Mouse (Mus musculus) heart, postnatal 36 days (tissue): ENCODE measurements around the gene Nrbp1. TPM values are rescaled to one million over a fixed set of nuclear protein-coding genes. Genes with fewer than 3 reads are reported as not detected.
"Not testable (repeated sequence)": the region's sequence is repeated elsewhere in the genome, so short reads cannot be mapped to it uniquely, and the experiment has no call there.

Experiments
- DNase-seq, 2 experiments: peaks; one replicate each; pipeline ENCODE4 v3.0.0; 2021 to 2022
- intact Hi-C: fragments of 180-260 bp; cut with DNase I; formaldehyde crosslinking; loops from one replicate; pipeline ENCODE4 v1.15.1; 2025
- total RNA-seq, 2 experiments: library from RNA; stranded (reverse); gene quantifications; 2 replicates each; pipeline ENCODE4 v1.2.3; 2021

The Nrbp1 gene
- total RNA-seq, 2 experiments from 2014 or later: 85.4 to 88.1 TPM

- DNase-seq: no peak
- intact Hi-C loops: loop anchor here (2.0 kb wide), 1 partner anchor 18 kb away; the partner anchor contains the start of gene Ppm1g
Observed at GRCm38 (mm10) chr5:31202933-31203332, 37.7 kb upstream of the Nrbp1 start.

GRCm38 (mm10) chr5:31203866-31204265, 36.8 kb upstream of the Nrbp1 start:
- no peak for DNase-seq
- intact Hi-C loops: loop anchor here (2.0 kb wide), 1 partner anchor 17 kb away; the partner anchor contains the start of gene Ppm1g

DNA sequence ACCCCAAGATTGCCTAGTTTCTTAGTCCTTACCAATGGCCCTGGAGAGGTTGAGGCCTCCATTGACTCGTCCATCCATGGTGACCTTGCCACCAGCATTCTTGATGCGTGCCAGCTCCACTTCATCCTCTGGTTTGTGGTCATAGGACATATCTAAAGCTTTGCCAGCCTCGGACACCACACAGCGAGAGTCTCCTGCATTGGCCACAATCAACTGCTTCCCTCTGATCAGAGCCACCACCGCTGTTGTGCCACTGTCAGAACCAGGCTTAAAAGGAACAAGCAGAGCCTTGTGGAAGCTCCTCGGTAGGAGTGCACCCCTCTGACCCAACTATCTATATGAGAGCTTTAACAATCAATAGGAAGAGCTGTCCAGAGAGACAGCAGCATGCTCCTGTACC, 36.2 kb upstream of the Nrbp1 start:
- no peak for DNase-seq
- intact Hi-C loops: no loop called here

- DNase-seq, intact Hi-C loops: not testable (repeated sequence)
Observed at GRCm38 (mm10) chr5:31216554-31216953, 24.1 kb upstream of the Nrbp1 start.

DNA sequence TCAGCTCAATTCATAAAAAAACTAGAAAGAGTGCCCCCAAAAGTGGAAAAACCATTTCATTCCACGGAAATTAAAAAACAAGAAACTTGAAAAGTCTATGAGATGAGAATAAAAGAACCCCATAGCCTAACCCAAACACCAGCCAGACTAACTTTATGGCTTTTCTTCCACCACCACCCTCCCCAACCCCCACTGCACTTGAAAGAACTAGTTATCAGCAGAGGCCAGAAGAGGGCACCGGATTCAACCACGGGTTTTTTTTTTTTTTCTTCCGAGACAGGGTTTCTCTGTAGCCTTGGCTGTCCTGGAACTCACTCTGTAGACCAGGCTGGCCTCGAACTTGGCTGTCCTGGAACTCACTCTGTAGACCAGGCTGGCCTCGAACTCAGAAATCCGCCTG, 22.4 kb upstream of the Nrbp1 start:
- intact Hi-C loops: no loop called here

DNA sequence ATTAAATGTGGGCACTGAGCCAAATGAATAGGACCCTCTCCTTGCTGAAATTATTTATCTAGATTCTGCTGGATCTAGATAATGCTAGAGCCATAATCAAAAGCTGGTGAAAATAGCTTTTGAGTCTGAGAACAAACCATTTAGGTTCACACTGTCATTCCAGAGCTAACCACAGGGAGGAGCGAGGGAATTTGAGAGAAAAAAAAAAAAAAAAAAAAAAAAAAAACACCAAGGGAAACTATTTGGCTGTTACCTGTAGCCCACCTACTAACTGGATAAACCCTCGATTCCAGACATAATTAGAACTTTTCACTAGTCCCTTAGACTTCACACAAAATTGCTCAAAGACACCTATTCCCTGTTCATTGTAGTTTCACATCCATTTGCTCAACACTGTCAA, 21.6 kb upstream of the Nrbp1 start:
- DNase-seq: no peak
- intact Hi-C loops: no loop called here

More for the DNA sequence above, 22.4 kb upstream of the Nrbp1 start:
- DNase-seq: no peak

DNA sequence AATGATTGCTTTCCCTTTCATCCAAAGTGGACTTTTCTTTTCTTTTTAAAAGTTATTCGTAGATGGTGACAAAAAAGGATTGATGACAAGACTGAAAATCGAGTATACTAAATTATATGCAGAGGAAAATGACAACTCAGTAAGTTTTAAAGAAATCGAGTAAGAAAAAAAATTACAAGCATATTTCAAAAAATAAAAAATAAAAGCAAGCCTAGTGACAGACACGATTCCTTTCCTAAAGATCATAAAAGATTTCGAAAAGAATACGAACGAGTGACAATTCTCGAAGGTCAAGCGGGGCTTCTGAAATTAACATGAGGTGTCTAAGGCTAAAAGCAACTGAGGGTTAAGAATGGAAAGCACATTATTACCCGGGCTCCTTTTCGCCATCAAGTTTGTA, 21.2 kb upstream of the Nrbp1 start:
- intact Hi-C loops: no loop called here

GRCm38 (mm10) chr5:31219911-31220447, 20.7 kb upstream of the Nrbp1 start:
- intact Hi-C loops: loop anchor here (2.0 to 5.0 kb wide), 3 partner anchors 17 to 107 kb away; partner anchors contain the start of genes Ift172 and Zfp513
- DNase-seq: no peak

More for the DNA sequence above, 21.2 kb upstream of the Nrbp1 start:
- DNase-seq: no peak

DNA sequence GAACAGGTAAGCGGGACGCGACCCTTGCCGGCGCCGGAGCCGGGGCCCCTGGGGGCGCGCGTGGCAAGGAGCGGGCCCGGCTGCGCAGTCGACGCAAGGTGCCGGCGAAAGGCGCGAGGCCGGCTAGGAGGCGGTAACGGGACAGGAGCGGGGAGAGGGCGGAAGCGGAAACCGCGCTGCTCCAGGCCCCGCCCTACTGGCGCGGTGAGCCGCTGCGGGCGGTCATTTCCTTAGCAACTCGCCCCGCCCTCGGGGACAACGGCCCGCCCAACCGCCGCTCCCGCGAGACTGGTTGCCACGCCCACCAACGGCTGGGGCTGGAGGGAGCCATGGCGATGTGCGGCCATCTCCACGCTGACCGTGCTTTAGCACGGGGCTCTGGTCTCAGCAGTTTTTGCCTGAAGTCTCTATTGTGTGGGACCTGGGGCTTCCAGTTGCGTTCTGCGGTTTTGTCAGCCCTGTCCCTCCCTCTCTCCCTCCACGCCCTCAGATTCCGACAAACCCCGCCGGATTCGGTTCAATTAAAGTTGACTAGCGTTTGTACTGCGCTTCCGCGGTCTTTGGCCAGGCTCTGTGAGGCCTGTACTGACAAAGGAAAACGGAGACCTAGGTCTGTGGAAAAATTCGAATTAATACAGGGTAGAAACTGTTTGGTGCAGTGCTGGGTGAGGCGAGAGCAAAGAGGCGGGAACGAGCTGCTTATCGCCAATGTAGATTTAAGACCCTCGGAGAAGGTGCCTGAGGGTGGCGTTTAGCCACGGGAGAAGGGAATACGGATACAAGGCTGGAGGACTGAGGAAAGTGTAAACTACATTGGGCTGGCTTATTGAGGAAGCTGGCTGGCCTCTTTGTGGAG, 20.0 kb upstream of the Nrbp1 start, which contains the start of gene Ppm1g:
Gene Ppm1g, minus strand, starts transcription at position 240 of the 856 bp plus-strand sequence.
- intact Hi-C loops: loop anchor here (1.0 to 5.0 kb wide), 4 partner anchors 18 to 107 kb away; partner anchors contain the start of genes Ift172, Nrbp1 and Zfp513
- peak; percentile 99 for DNase-seq

GRCm38 (mm10) chr5:31221304-31221945, 19.2 kb upstream of the Nrbp1 start:
- DNase-seq: no peak
- intact Hi-C loops: loop anchor here (1.0 to 5.0 kb wide), 4 partner anchors 19 to 106 kb away; partner anchors contain the start of genes Ift172, Nrbp1 and Zfp513

DNA sequence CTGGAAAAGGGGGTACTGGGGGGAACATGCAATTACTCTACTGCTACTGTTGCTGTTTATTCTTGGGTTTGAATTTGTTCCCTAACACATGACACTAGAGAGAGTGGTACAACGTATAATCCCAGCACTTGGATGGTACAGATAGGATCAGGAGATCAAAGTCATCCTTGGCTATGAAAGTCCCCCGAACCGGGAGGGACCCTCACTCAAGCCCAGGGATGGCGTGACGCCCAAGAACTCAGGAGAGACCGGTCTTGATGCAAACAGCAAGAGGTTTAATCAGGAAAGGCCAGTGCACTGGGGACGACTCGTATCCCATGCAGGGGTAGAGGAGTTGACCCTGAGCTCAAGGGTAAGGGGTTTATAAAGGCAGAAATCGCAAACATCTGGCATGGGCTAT, 18.0 kb upstream of the Nrbp1 start:
- intact Hi-C loops: loop anchor here (5.0 kb wide), 2 partner anchors 70 to 105 kb away; partner anchors contain the start of gene Ift172
- no peak for DNase-seq

DNA sequence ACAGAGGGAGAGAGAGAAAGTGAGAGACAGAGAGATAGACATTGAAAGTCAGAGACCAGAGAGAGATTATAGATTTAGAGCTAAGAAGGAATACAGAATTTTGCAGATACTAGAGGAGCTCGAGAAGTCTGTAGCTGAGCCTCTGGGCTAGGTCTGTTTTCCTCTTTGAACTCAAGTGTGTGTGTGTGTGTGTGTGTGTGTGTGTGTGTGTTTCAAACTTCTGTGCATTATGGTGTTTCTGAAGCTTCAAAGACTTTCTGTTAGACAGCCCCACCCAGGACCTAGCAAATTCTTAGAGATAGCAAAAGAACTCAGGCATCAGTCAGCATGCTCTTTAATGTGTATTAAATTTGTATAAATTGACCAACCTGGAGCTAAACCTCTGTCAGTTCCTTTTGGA, 14.0 kb upstream of the Nrbp1 start:
- DNase-seq: no peak
- intact Hi-C loops: no loop called here

DNA sequence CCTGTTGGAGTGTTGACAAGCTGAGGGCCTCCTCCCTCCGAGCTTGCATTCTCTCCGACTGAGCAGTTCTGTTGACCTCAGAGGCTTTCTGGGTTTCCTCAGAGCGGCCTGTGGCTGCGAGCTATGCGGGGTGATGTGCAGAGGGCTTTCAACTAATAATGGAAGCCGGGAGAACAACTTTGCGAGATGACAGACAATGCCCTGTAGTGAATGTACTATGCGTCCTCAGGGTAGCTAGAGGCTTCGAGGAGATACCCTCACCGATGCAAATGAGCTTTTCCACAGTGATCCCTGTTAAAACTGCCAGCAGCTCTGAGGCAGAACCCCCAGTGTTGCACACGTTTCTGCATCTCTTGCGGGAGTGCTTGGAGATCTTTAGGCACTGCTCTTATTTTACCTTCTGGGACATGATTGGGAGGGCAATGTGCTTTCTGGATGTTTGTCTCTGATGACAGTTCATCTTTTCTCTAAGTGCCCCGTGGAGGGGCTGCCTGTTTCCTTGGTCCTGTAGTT, 914 bp downstream of the Nrbp1 start:
- intact Hi-C loops: loop anchor here (2.0 kb wide), 3 partner anchors 49 to 63 kb away; partner anchors contain the start of genes Eif2b4, Gm29609, Ift172 and Snx17
- no peak for DNase-seq

GRCm38 (mm10) chr5:31242191-31242590, 1.5 kb downstream of the Nrbp1 start:
- intact Hi-C loops: no loop called here

GRCm38 (mm10) chr5:31250716-31251115, 10.1 kb downstream of the Nrbp1 start:
- no peak for DNase-seq
- intact Hi-C loops: no loop called here

More at GRCm38 (mm10) chr5:31242191-31242590, 1.5 kb downstream of the Nrbp1 start:
- no peak for DNase-seq

DNA sequence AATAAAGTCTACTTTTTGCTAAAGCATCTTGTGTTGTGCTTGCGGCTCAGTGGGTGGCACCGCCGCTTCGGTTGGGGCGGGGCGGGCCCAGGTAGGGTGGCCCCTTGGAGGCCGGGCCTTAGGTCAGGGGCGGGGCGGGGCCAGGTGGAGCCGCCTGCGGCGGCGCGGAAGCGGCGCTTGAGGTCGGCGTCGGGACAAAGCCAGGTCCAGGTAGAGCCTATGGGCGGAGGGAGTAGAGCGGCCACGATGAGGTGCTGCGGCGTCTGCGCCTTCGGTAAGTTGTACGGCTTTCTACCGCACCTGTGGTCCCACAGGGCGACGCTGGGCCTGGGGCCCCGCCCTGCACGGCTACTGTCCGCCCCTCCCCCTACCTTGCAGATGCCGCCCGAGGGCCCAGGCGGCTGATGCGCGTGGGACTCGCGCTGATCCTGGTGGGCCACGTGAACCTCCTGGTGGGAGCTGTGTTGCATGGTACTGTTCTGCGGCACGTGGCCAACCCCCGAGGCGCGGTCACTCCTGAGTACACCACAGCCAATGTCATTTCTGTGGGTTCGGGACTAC, 11.0 kb downstream of the Nrbp1 start, which contains the start of gene Krtcap3:
Gene Krtcap3, plus strand, starts transcription at position 151 of the 561 bp plus-strand sequence.
- intact Hi-C loops: no loop called here
- no peak for DNase-seq

GRCm38 (mm10) chr5:31252151-31252550, 11.5 kb downstream of the Nrbp1 start:
- intact Hi-C loops: no loop called here
- DNase-seq: no peak

- intact Hi-C loops: no loop called here
- no peak for DNase-seq
Observed at GRCm38 (mm10) chr5:31252795-31253545, 12.3 kb downstream of the Nrbp1 start.

DNA sequence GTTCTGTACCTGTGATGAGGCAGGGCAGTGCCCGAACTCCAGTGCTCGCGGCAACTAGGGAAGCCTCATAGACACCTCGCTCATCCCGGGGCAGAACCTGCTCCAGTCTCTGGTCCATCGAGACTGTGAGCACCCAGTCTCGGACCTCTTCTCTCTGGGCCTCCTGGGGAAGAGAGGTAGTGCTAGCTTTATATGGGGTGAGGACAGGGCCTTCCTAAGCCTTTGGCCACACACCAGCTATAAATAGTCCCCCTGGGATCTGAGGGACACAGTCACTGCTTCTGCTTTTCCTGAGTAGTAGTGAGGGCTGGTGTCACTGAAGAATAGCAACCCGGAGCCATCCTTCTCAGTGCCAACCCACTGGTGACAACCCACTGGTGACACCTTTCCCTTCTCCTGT, 13.1 kb downstream of the Nrbp1 start:
- DNase-seq: no peak
- intact Hi-C loops: no loop called here
